Comparison of ENCODE assay signal across 9 mouse cellular contexts in the genomic region with DNA sequence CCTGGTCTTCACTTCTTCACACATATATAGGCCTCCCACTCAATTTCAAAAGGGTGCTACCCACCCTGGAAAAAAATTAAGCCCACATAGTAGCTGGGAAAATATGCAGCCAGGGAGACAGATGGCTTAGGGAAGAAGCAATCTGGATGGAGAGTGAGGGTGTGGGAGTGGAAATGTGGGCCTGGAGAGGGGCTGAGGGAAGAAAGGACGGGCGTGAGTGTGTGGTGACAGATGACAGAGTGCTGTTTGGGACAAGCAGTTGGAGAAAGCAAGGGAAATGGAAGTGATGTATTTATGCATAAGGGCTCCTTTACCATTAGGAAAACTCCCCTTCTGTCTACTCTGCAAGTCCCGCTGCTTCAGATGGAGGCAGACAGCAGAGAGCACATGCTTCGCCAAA.
DNase-seq lines count a peak whose midpoint lies in the region; ATAC-seq lines count a peak whose summit lies in the region.
"Had no signal": no experiment of that assay in that cellular context is flagged by ENCODE, and none has a peak within 500 bp of the region (broad histone marks: within the 10 kb centered on the region; RNA-seq: fewer than 3 reads in every experiment).

No protein-coding gene starts in this region.

- H3K27me3 ChIP-seq in midbrain, embryonic 11.5 days (ENCODE audit: control insufficient read depth, insufficient read depth, low read length), result no peaks in the 10 kb centered on the region; the same call in 1 of the 2 replicates

- peaks cover 61% of the 10 kb centered on the region for H3K4me1 ChIP-seq in midbrain, embryonic 11.5 days (ENCODE audit: control insufficient read depth, insufficient read depth, low read length)

- no peak overlapping the region for H3K4me2 ChIP-seq in midbrain, embryonic 11.5 days
- H3K4me2 ChIP-seq: liver, embryonic 13.5 days had no signal

- H3K9ac ChIP-seq in midbrain, embryonic 11.5 days (ENCODE audit: low read length), result no peak overlapping the region
- H3K9ac ChIP-seq: liver, embryonic 13.5 days had no signal

- ATAC-seq in midbrain, embryonic 11.5 days (ENCODE audit: low FRiP score), result 0 out of 2 replicates have a peak, but pooled peaks have one; percentile 35
- no peak for ATAC-seq in inflammation-experienced regulatory T-cells, adult 6 months

- no peaks in the 10 kb centered on the region for H3K36me3 ChIP-seq in midbrain, embryonic 11.5 days (ENCODE audit: control insufficient read depth, insufficient read depth, low read length)
- H3K36me3 ChIP-seq: liver, embryonic 13.5 days had no signal

- H3K9me3 ChIP-seq in midbrain, embryonic 11.5 days (ENCODE audit: control insufficient read depth, low read length), result no peaks in the 10 kb centered on the region
- H3K9me3 ChIP-seq: liver, embryonic 13.5 days had no signal

- peak overlapping the region; percentile 15; the same call in 1 of the 2 replicates for H3K27ac ChIP-seq in midbrain, embryonic 11.5 days (ENCODE audit: low read depth, low read length)
- H3K27ac ChIP-seq: liver, embryonic 13.5 days had no signal

- WGBS in midbrain, embryonic 11.5 days, result 27% methylated on average over 4 of the region's 4 CpGs

- DNase-seq in heart, adult 11 months, result peak; percentile 74
- no peak for DNase-seq in heart, postnatal 4 days
- DNase-seq in embryo, embryonic 10.5 days (ENCODE audit: low spot score), result peak; percentile 61
- DNase-seq in layer of hippocampus, adult 11-12 months (ENCODE audit: low spot score), result peak; percentile 86
- no peak for DNase-seq in midbrain, embryonic 11.5 days (ENCODE audit: low spot score, missing footprints)
- DNase-seq in adrenal gland, adult 2 months, result no peak
- no peak for DNase-seq in ovary, postnatal 36 days (ENCODE audit: low spot score)
- DNase-seq: liver, embryonic 13.5 days had no signal

- no peak overlapping the region for H3K4me3 ChIP-seq in midbrain, embryonic 11.5 days (ENCODE audit: low read depth, low read length)
- H3K4me3 ChIP-seq: liver, embryonic 13.5 days had no signal

Comparison
In these comparisons a context has a peak if more than half of its experiments do, and no peak if none do; other contexts are left out.
1. DNase-seq: peak in heart, adult 11 months (single experiment), embryo, embryonic 10.5 days (single experiment) and layer of hippocampus, adult 11-12 months (single experiment); none in heart, postnatal 4 days (single experiment), midbrain, embryonic 11.5 days (single experiment), adrenal gland, adult 2 months (single experiment) and ovary, postnatal 36 days (single experiment).